Mouse (Mus musculus): ENCODE results near the gene Tnpo2.

Gene Tnpo2

GRCm38 (mm10) chr8:85036718-85037365, at the start of gene Tnpo2:
TSS of gene Tnpo2 (plus strand) at chr8:85036915.
- in situ Hi-C loops (cut with MboI; ENCODE audit: low sequenced_read_pairs), result no loop called here

- in situ Hi-C loops (cut with MboI; ENCODE audit: low sequenced_read_pairs), result no loop called here
These were observed 49.3 kb upstream of the Tnpo2 start for GRCm38 (mm10) chr8:84987388-84987787.

GRCm38 (mm10) chr8:84987903-84988302, 48.8 kb upstream of the Tnpo2 start:
- in situ Hi-C loops (cut with MboI; ENCODE audit: low sequenced_read_pairs), result no loop called here

- in situ Hi-C loops (cut with MboI; ENCODE audit: low sequenced_read_pairs), result no loop called here
These were observed 47.4 kb upstream of the Tnpo2 start for GRCm38 (mm10) chr8:84989311-84989731.

GRCm38 (mm10) chr8:84989810-84990209, 46.9 kb upstream of the Tnpo2 start:
- in situ Hi-C loops (cut with MboI; ENCODE audit: low sequenced_read_pairs), result no loop called here

- in situ Hi-C loops (cut with MboI; ENCODE audit: low sequenced_read_pairs), result no loop called here
These were observed 46.4 kb upstream of the Tnpo2 start, which contains the start of gene Hook2 for GRCm38 (mm10) chr8:84990349-84990748. TSS of gene Hook2 (plus strand) at chr8:84990603.

GRCm38 (mm10) chr8:84990836-84991235, 45.9 kb upstream of the Tnpo2 start:
- in situ Hi-C loops (cut with MboI; ENCODE audit: low sequenced_read_pairs), result no loop called here

- in situ Hi-C loops (cut with MboI; ENCODE audit: low sequenced_read_pairs), result no loop called here
These were observed 42.3 kb upstream of the Tnpo2 start for GRCm38 (mm10) chr8:84994375-84994774.

- in situ Hi-C loops (cut with MboI; ENCODE audit: low sequenced_read_pairs), result no loop called here
These were observed 41.0 kb upstream of the Tnpo2 start for GRCm38 (mm10) chr8:84995680-84996079.

GRCm38 (mm10) chr8:84996978-84997377, 39.7 kb upstream of the Tnpo2 start:
- in situ Hi-C loops (cut with MboI; ENCODE audit: low sequenced_read_pairs), result no loop called here

- in situ Hi-C loops (cut with MboI; ENCODE audit: low sequenced_read_pairs), result no loop called here
These were observed 38.9 kb upstream of the Tnpo2 start for GRCm38 (mm10) chr8:84997649-84998295.

GRCm38 (mm10) chr8:85007686-85008085, 29.0 kb upstream of the Tnpo2 start:
- in situ Hi-C loops (cut with MboI; ENCODE audit: low sequenced_read_pairs), result no loop called here

GRCm38 (mm10) chr8:85011242-85011641, 25.5 kb upstream of the Tnpo2 start:
- in situ Hi-C loops (cut with MboI; ENCODE audit: low sequenced_read_pairs), result no loop called here

- in situ Hi-C loops (cut with MboI; ENCODE audit: low sequenced_read_pairs), result no loop called here
These were observed 23.4 kb upstream of the Tnpo2 start for GRCm38 (mm10) chr8:85013230-85013840.

- in situ Hi-C loops (cut with MboI; ENCODE audit: low sequenced_read_pairs), result no loop called here
These were observed 22.3 kb upstream of the Tnpo2 start, which contains the start of gene Best2 for GRCm38 (mm10) chr8:85014431-85014830. TSS of gene Best2 (minus strand) at chr8:85014531.

GRCm38 (mm10) chr8:85016724-85017123, 20.0 kb upstream of the Tnpo2 start:
- in situ Hi-C loops (cut with MboI; ENCODE audit: low sequenced_read_pairs), result no loop called here

- in situ Hi-C loops (cut with MboI; ENCODE audit: low sequenced_read_pairs), result no loop called here
These were observed 19.5 kb upstream of the Tnpo2 start for GRCm38 (mm10) chr8:85017209-85017608.

GRCm38 (mm10) chr8:85021514-85022055, 15.1 kb upstream of the Tnpo2 start:
- in situ Hi-C loops (cut with MboI; ENCODE audit: low sequenced_read_pairs), result no loop called here

- in situ Hi-C loops (cut with MboI; ENCODE audit: low sequenced_read_pairs), result no loop called here
These were observed 12.9 kb upstream of the Tnpo2 start for GRCm38 (mm10) chr8:85023846-85024245.

GRCm38 (mm10) chr8:85025098-85025932, 11.4 kb upstream of the Tnpo2 start, which contains the start of gene Asna1:
TSS of gene Asna1 (minus strand) at chr8:85025281.
- in situ Hi-C loops (cut with MboI; ENCODE audit: low sequenced_read_pairs), result no loop called here
